Mouse (Mus musculus) bone marrow, adult 2 months (tissue): ENCODE results near the gene Sufu.

Source experiments
- CTCF ChIP-seq: fragments of 200-500 bp; IDR thresholded peaks from 2 replicates; pipeline ENCODE4 v1.5.1; 2011; ENCODE audit warnings: low read length, control low read depth; ENCODE audit not compliant: control insufficient read depth, insufficient read depth
- POLR2A ChIP-seq: fragments of 200-500 bp; IDR thresholded peaks from 2 replicates; pipeline ENCODE4 v1.6.1; 2011; ENCODE audit warnings: low read depth, mild to moderate bottlenecking, control low read depth, low read length, borderline replicate concordance; ENCODE audit not compliant: control insufficient read depth

DNA sequence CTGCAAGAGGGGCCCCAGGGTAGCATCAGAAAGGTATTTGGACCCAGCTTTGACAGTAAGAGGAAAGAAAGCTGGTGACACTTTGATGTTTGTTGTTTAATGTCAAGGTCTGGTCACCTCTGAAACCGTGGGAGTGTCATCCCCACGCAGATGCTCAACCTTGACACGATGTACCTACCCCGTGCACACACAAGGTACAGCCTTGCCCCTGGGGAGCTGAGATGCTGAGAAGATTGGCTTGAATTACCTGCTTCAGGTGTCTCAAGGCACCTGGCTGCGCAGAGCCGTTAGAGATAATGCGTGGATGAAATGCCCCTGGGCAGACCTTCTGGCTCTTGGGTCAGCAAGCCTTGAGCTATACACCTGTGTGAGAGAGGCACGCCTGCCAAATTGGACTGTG, 17.8 kb downstream of the Sufu start:
- no peak for TF ChIP-seq CTCF
- no peak for TF ChIP-seq POLR2A
